Mouse (Mus musculus): ENCODE measurements around the gene Hepacam2. TPM values are rescaled to one million over a fixed set of nuclear protein-coding genes. Genes with fewer than 3 reads are reported as not detected.

Hepacam2 gene
- 0.02 and 0.07 TPM in 2 replicates for polyA plus RNA-seq (2012; rRNA removed)

DNA sequence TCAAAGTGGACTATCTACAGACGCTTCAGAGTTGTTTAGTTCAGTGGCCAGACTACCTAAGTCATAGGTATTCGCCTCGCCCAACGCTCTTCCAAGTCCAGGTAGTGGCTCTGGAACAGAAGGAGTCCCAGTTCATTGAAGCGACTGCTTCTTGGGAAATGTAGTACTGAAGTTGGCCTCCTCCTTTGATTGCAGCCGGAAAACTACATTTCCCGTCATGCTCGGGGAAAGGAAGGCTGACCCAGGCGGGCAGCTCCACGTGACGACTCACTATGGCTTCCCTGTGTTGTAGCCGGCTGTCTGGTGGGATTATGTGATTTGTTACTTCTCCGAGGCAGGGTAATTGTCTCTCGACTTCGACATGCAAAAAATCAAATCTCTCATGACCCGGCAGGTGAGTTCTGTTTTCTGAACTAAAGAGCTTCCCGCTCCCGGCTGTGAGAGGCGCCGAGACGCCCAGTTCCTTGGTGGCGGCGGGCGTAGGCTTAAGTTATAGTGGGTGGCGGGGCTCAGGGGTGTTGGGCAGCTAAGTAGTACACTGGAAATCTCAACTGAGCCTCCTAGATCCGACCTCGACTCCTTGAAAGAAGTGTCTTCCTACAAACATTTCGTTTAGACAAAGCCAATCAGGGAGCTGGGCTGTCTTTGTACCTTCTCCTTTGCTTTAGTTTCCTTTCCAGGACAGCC, at the start of gene Hepacam2, which contains the start of gene Vps50:
TSS of gene Hepacam2 (minus strand) at position 137 of the 687 bp plus-strand sequence.
TSS of gene Vps50 (plus strand) at position 221 of the 687 bp plus-strand sequence.

Other genes starting within 250 kb of the Hepacam2 start
- gene Samd9l, start 98.7 kb downstream of the Hepacam2 start, polyA plus RNA-seq (2012; rRNA removed) = 1.4 and 2.3 TPM in 2 replicates
- gene Vps50, start 84 bp upstream of the Hepacam2 start, polyA plus RNA-seq (2012; rRNA removed) = 5.0 TPM in 2 replicates